Mouse (Mus musculus) yolk sac, embryonic 10.5 days (tissue): Measurements from ENCODE around the gene Gm15013.
"Not testable (repeated sequence)": the region's sequence is repeated elsewhere in the genome, so short reads cannot be mapped to it uniquely, and the experiment has no call there.

Experiments used
- DNase-seq: peaks from one replicate; pipeline ENCODE4 v3.0.0-alpha.2; 2017; ENCODE audit warnings: low spot score

Gm15013 gene

DNA sequence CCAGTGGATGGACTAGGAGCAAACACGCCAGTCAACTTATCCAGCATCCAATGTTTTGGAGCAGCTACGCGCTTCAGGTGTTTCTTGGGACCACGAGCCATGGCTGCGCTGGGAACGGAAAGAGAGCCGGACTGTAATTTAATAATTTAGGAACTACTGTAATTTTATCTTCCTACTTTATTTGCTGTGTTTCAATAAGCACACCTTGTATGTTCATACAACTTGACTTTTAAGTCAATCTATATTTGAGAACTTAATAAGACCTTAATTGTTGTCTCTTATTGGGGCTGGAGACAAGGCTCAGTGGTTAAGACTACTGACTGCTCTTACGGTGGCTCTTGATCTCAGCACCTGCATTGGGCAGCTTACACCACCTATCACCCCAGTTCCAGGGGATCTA, at the start of gene Gm15013:
Gene Gm15013, minus strand, starts transcription at position 101 of the 400 bp plus-strand sequence.
- no peak for DNase-seq

GRCm38 (mm10) chrX:139762546-139762945, 48.3 kb upstream of the Gm15013 start:
- no peak for DNase-seq

DNA sequence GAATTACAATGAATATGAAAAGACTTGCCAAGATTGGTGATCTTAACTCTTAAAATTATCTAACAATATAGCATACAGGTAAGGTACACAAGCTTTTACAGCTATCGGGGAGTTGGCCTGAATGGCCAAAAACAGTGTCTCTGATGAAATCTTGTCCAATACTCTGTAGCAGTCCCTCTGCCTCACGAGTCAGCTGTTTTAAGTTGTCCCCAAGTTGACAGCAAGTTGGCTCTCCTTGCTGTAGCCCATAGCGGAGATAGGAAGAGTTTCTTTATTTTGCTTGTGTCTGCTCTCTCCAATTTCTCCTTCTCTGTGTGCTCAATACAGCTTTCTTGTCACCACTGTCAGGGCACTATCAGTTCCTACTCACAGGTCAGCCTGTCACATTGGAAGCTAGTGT, 44.4 kb upstream of the Gm15013 start:
- DNase-seq: not testable (repeated sequence)

DNA sequence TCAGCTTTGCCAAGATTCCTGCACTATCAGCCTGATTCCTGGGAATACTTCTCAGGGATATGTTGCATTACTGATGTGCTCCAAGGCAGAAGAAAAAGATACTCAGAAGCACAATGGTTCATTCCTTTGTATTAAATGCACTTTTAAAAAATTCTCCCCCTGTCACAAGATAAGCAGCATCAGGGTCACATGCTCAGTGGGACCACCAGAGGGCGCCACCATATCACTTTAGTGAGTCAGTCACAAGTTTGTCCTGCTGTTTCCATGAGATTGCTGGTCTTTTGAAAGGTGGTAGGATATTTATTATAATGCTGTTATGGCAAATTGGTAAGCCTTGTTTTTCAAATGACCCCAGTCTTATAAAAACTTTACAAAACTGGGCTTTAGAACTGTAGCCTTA, 37.6 kb upstream of the Gm15013 start:
- peak; percentile 3 for DNase-seq

DNA sequence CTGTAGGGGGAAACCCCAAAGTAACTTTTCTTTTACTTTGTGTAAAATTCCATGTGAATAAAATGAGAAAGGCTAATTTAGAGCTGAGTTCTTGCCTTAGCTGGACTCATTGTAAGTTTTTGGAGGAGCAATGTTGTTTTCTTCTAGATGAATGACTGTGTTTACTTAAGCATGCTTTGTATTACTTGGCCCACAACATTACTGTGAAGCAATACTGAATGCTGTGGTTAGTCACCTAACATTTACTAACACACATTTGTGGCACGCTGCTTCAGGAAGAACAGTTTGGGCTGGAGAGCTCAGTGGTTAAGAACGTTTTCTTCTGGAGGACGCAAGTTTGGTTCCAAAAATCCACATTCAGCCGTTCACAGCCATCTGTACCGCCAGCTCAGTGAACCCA, 22.8 kb upstream of the Gm15013 start:
- DNase-seq: no peak

DNA sequence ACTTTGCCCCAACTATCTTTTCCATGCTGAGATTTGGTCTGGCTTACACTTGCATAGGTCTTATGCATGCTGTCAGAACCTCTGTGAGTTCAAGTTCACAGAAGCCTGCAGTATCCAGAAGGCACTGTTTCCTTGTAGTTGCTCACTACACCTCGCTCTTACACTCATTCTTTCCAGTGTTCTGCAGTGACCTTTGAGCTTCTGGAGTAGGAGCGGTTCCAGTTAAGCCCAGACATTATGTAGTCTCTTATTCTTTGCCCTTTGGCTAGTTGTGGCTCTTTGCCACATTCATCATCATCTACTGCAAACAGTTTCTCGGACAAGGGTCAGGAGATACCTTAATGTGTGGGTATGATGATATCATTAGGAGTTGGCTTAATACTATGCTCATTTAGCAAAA, 16.3 kb upstream of the Gm15013 start:
- DNase-seq: no peak

- DNase-seq: no peak
Observed at GRCm38 (mm10) chrX:139722350-139722749, 8.1 kb upstream of the Gm15013 start.

GRCm38 (mm10) chrX:139684775-139685695, 29.2 kb downstream of the Gm15013 start, which contains the start of gene Tbc1d8b:
TSS of gene Tbc1d8b (plus strand) at chrX:139684996.
- DNase-seq: peak; percentile 80

- DNase-seq: no peak
Observed at GRCm38 (mm10) chrX:139684410-139684774, 29.9 kb downstream of the Gm15013 start.

DNA sequence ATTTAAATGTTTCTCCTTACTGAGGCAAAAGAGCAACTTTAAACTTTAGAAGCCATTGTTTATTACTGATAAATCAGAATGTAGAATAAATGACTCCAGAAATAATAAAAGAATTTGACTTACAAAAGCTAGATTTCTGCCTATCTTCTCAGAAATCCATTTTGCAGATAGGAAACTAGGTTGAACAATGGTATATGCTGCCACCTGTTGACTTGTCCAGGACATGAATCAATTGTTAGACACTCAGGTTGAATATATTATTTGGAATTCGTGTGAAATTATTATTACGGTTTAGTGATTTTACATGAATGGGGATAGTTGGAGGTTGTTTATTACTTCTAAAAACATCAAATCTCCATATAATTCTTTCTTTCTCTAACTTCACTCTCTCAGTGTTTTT, 48.5 kb downstream of the Gm15013 start:
- DNase-seq: no peak
